Mouse (Mus musculus): ENCODE results near the gene C9.

- TF ChIP-seq ZC3H11A (IDR thresholded peaks at IDR 0.05; ENCODE audit: borderline replicate concordance, low read depth, low read length) = no peak
- no peak for TF ChIP-seq ZNF384 (IDR thresholded peaks at IDR 0.05; ENCODE audit: low read depth, low read length)
- no peak for TF ChIP-seq CHD2 (IDR thresholded peaks at IDR 0.05; ENCODE audit: low read depth, low read length)
Observed at GRCm38 (mm10) chr15:6446181-6446580, 1.1 kb downstream of the C9 start.
